Mouse (Mus musculus) embryo, embryonic 10.5 days (tissue): ENCODE results near the gene Usp4.

Source experiments
- DNase-seq: peaks from one replicate; pipeline ENCODE4 v3.0.0-alpha.2; 2015; ENCODE audit warnings: low spot score

Gene Usp4

DNA sequence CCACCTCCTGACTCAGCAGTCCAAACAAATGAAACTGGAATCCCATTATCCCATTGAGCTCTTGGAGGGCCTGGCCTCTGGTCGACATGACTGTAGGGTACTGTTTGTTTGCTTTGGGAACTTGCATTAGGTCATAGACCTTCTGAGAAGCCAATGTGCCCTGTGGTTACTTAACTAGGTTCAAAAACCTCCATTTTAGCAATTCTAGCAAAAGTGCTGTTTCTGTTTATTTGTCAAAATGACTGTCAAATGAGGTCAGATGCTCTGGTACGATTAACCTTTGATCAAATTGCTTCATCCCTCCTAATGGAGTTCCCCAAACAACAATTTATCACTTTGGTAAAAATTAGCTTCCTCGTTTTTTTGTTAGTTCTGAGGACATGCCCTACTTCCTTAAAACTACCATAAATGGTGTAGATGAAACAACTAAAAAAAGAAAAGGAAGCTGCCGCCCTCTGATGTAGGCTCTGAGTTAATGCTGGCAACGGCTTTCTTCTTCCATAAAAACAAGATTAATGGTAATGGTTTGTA is 5.3 kb upstream of the Usp4 start:
- DNase-seq = peak; percentile 10

DNA sequence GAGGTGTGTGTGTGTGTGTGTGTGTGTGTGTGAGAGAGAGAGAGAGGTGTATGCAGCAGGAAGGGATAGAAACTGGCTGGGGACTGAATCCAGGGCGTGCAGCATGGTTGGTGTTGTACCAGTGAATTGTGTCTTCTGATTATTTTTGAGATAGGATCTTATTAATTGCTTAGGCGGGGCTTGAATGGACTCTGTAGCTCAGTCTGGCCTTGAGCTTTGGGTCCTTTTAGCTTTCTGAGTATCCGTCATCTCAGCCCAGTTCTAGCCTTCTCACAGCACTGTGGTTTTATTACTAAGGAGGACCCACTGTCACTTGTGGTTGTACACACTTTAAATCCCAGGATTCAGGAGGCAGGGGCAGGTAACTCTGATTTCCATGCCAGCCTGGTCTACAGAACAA is 4.3 kb upstream of the Usp4 start:
- DNase-seq = no peak

DNA sequence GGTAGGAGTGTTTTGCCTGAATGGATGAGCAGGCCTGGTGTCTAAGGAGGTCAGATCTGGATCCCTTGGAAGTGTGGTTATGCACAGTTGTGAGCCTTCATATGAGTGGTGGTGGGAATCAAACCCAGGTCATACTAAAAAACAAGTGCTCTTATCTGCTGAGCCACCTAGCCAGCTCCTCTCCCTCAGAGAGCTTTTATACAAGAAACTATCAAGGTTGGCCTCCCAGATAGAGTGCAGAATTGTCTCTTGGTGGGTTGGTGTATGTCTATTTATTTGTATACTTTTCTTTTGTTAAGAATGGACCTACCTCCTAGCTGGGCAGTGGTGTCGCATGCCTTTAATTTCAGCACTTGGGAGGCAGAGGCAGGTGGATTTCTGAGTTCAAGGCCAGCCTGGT is 3.8 kb upstream of the Usp4 start:
- DNase-seq = no peak

DNA sequence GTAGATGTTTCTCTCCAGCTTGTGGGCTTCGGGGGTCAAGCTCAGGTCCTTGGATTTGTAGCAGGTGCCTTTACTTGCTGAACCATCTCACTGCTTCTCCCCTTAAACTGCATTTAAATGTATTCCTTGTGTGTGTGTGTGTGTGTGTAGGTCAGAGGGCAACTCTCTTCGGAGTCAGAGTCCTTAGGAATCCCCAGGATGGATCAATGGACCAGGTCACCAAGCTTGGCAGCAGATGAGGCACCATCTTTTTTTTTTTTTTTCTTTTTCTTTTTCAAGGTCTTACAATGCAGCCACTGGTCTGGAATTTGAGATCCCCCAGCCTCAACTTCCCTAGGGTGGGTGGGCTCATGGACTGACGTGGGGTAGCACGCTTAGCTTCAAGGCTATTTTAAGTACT is 3.2 kb upstream of the Usp4 start:
- no peak for DNase-seq

DNA sequence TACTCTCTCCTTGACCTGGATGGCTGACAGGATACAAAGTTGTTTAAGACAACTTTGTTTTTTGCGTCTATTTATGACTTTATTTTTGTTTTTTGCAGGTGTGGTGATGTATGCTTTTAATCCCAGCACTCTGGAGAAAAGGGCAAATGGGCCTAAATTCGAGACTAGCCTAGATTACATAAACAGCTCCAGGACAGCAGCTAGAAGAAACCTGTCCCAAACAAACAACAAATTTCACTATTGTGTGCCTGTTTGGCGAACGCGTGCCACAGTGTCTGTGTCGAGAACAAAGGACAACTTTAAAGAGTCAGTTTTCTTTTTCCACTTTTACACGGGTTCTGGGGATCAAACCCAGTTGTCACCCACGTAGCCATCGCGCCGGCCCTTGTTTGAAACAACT is 629 bp upstream of the Usp4 start:
- no peak for DNase-seq

DNA sequence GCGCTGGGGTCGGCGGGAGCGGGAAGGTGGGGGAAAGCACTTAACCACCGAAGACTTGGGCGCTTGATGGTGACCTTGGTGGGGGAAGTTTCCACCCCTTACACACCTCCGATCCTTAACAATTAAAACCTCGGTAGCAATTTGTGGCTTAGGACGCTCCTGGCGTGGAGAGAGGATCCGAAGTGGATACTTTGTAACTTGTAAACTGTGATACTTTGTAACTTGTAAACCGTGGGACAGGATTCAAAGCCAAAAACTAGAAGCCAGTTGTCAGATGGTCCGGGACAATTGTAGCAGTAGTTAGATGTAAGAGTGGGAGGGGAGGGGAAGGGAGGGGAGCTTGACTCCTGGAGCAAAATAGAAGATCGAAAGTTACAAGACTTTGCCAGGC is 632 bp downstream of the Usp4 start:
- peak; percentile 10 for DNase-seq

DNA sequence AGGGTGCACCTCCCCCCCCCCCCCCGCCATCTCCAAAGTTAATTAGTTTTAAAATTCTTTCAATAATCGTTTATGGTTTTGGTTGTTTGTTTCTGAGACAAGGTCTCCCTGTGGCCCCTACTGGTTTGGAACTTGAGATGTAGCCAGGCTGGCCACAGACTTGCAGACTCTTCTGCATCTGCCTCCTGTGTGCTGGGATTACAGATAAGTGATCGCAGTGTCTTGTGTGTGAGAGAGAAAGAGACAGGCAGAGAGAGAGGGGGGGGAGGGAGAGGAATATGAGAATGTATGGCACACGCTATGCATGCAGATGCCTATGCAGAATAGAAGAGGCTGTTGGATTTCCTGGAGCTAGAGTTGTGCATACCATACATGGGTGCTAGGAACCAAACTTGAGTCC is 2.1 kb downstream of the Usp4 start:
- no peak for DNase-seq

DNA sequence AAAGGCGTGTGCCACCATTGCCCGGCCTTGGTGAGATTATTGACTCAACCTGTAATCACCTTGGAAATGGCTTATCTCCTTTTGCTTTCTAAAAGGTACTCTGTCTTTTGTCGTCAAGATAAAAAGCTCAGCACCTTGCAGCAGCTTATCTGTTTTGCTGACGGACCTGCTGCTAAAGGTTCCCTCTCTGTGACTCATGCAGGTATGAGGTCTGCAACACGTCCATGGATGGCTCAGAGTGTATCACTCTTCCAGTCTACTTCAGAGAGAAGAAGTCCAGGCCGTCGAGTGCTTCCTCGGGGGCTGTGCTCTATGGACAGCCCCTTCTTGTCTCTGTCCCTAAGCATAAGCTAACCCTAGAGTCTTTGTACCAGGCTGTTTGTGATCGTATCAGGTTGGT is 30.6 kb downstream of the Usp4 start:
- DNase-seq = no peak

DNA sequence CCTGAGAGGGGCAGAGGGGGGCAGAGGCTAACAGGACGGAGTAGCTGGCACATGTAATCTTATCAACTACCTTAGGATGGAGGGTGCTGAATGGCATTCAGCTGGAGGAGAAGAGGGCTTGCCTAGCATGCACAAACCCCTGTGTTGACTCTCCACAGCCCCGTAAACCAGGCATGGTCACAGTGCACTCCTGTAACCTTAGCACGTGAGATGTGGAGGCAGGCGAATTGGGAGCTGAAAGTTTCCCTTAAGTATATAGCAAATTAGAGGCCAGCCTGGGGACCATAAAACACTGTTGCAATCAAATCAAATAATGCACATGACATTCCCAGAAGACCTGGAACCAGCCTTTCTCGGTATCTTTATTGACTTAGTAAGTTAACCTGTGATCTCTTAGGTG is 31.1 kb downstream of the Usp4 start:
- DNase-seq = no peak

DNA sequence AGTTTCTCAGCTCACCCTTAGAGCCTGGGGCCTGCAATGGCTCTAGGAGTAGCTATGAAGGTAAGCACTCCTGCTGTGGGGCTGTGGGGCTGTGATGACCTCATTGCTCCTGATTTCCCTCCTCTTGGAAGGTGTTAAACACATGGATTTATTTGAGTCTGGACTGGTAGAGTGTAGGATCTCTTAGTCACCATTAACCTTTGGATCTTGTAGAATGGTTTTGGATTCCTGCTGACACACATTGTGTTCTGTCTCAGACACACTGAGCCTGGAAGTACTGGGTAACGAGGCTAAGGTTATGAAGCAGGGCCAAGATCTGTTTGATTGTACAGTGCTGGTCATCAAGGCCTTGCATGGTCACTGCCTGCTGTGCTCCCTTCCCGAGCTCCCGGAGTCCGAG is 31.6 kb downstream of the Usp4 start:
- no peak for DNase-seq

DNA sequence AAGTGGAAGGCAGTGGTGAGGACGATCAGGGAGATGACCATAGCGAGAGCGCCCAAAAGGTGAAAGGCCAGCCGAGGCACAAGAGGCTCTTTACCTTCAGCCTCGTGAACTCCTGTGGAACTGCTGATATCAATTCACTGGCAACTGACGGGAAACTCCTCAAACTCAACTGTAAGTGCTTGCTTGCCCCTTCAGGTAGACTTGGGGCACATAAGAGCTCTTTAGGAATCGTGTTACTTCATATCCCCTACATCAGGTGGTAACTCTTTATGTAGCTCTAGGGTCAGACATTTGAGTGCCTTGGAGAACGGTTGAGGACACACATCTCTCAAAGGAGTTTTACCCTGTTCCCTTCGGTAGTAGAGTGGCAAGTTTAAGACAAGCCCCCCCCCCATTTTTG is 33.7 kb downstream of the Usp4 start:
- DNase-seq = no peak

DNA sequence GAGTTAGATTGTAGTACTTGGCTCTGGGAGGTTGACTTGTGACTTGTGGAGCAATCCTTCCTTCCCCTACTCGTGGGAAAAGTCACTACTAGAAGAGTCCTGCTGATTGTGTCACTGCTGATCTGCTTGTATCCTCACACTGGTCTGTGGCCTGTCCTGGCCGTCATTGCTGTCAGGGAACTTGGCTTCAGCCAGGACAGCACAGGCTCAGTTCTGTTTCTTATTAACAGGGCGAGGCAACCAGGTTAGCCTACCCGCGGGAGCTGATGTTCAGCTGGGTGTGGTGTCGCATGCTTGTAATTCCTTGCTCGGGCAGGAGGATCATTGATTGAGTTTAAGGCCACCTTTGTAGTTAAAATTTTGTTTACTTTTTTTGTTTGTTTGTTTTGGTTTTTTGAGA is 37.4 kb downstream of the Usp4 start:
- DNase-seq = no peak

DNA sequence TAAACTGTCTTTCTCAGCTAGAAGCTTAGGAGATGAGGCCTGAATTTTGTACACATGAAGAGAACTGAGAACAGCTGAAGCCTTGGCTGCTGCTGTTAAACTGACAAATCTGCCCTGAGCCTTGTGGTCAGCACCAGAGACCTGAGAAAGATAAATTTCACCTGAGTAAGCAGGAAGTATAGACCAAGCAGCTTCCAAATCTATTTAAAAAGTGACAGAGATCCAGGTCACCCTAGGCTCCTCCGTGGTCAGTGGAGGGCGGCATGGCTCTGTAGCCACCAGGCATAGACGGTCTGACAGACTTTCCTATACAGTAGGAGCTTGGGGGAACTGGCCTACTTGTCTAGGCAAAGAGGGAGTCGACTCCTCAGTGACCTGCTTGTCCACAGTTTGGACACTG is 39.2 kb downstream of the Usp4 start:
- no peak for DNase-seq

DNA sequence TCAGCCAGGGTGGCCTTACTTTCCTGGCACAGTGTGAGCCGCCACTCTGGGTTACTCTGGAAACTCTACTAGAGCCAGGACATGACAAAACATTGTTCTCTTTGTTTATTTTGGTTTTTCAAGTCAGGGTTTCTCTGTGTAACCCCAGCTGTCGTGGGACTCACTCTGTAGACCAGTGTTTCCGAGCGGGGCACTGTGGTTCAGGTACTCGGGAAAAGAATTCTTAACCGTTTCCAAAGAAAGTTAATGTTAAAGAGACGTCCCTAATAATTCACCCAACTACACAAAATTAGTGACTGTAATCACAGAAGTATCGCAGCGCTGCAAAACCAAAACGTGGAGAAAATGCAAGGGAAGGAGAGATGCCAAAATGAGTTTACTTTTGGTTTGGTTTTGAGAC is 40.9 kb downstream of the Usp4 start:
- DNase-seq = no peak

DNA sequence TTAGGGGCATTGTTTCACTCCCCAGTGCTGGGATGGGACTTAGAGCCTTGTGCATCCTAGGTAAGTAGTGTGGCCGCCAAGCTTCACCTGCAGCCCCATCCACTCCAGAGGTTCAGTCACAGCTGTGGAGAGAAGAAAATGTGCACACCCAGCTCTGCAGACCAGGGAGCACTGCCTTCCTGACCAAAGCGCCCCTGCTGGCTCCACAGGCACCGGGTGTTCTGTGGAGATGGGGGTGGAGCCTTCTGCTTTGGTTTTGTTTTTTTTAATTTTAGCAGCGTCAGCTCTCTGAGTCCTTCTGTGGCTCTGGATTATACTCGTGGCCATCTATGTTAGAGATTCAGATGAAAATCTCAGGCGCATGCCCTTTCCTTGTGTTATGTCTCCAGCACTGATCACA is 41.6 kb downstream of the Usp4 start:
- DNase-seq = no peak

DNA sequence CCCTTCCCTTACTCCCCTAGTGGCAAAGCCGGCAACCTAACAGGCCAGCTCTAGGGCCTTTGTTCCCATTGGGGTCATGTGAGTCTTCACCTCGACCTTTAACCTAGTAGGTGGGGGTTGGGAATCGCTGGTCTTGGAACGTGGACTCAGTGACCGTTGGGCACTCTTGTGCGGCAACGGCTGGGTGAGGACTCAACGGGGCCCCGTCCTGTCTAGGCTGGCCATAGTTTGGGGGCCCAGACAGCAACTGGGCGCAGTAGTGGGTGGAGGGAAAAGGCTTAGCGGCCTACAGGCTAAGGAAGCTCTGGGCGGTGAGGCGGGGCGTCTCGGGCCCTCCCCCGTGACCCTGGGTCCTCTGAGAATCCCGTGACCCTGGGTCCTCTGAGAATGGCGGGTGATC is 45.0 kb downstream of the Usp4 start, which contains the start of gene 1700102P08Rik:
1700102P08Rik (plus strand) TSS at position 130 of the 400 bp plus-strand sequence.
- DNase-seq = peak; percentile 55

DNA sequence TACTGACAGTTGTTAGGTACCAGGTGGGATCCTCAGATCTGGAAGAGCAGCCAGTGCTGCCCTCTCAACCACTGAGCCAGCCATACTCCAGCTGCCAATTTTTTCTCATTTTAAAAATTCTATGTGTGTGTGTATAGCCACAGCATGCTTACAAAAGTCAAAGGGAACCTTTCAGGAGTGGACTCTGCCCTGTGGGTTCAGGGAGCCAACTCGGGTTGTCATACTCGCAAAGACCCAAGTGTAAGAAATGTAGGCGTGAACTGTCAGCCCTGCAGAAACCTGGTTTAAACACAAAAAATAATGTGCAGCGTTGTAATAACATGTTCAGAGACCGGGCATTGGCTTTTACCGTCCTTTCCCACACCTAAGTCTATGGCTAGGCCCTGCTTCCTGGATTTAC is 46.5 kb downstream of the Usp4 start:
- DNase-seq = no peak

DNA sequence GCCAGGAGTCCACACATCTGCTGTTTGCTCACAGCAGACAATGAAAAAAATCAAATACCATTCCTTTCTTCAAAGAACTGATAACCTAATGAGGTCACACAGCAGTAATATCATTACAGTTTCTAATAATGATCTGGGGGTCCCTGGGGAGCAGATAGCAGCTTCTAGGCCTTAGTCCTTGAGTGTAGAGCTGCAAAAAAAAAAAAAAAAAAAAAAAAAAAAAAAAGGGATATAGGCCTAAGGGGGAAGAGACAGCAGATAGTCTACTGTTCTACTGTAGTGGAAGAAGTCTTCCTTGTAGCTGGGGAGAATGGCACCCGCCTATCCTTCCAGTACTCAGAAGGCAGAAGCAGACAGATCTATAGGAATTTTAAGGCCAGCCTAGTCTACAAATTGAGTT is 47.8 kb downstream of the Usp4 start:
- DNase-seq = no peak

DNA sequence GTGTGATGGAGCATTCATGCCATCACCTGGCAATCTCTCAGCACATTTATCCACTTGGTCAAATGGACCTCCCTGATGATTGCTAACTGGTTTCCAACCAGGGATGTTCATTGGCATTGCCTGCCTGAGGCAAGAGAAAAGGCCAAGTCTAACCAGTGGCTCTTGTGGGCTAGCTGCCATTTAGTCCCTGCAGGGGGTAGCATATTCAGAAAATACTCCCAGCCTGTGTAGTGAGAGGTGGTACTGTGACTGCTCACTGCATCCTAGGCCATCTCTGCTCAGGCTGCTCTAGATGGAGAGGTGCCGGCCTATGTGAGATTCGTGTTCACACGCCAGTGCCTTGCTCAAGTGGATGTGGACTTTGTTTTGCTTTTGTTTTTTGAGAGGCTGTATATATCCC is 50.7 kb downstream of the Usp4 start:
- no peak for DNase-seq

DNA sequence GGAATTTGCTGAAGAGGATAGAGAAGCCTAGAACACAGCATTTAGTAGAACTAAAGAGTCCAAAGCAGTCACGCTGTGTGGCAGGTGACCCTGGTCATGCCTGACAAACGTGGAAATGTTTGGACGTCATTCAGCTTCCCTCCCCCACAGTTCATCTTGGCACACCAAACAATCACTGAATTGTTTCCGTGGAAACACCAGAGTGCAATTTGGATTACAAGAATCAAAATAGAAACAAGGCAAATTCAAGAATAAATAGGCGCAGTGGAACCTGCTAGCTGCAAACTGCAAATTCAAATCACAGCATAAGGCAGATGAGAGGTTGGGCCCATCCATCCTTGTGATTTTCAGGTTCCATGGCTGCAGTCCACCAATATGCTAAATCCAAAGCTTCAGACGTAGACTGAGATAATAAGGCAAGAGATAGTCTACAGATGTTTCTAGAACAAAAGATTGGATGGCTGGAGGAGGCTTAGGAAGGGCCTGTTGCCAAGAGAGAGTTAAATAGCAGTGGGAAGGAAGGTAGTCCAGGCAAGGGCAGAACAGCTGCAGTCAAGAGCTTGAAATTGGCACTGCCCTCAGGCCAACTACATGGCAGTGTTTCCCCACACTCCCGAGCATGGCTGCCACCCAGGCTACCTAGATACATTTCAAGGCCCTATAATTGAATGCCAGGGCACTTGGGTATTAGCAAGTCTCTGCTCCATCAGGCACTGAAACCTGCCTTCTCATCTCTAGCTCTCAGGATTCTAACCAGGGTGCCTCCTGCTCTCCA is 53.7 kb downstream of the Usp4 start:
- no peak for DNase-seq

DNA sequence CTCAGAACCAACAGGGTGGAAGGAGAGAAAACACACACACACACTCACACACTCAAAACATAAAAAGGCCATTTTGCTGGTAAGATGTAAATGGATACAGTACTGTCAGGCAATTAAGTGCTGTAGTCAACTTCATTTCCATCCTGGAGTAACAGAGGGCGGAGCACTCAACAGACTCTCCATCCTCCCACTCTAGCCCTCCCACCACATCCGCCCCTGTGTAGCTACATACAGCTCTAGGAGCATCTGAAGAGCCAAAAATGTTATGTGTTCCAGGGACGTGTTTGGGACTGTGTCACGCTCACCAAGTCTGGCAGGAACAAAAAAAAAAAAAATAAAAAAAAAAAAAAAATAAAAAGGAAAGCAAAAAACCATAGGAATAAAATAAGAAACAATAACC is 55.4 kb downstream of the Usp4 start:
- DNase-seq = no peak

DNA sequence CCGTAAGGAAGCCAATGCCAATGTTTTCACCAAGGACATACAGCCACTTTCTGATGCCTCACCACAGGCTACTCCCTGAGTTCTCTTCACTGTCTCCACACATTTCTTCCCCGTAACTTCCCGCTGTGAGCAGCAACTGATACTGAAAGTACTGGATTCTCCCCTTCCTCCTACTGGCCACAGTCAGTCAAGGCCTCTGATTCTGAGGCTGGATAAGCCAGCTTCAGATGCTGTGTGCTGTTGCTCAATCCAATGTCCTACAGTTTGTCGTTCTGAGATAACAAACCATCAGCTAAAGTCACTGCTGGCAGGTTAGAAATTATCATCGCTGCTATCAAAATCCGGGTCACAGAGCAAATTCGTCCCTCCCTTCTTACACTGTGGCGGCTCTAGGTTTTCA is 56.8 kb downstream of the Usp4 start:
- no peak for DNase-seq

DNA sequence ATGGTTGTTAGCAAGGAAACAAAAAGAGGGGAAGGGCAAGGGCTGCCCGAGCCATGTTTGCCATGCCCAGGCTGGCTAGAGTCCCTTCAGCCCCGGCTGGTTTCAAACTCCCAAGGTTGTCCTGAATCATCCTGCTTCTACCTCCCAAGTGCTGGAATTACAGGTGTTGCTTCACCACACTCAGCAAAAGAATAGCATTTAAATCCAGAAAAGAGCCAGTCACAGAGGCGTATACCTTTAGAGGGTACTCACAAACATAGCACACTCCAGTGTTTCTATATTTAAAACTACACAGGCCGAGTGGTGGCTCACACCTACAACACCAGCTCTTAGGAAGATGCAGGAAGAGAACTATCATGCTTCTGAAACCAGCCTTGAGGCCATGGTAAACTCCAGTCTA is 61.9 kb downstream of the Usp4 start:
- no peak for DNase-seq

DNA sequence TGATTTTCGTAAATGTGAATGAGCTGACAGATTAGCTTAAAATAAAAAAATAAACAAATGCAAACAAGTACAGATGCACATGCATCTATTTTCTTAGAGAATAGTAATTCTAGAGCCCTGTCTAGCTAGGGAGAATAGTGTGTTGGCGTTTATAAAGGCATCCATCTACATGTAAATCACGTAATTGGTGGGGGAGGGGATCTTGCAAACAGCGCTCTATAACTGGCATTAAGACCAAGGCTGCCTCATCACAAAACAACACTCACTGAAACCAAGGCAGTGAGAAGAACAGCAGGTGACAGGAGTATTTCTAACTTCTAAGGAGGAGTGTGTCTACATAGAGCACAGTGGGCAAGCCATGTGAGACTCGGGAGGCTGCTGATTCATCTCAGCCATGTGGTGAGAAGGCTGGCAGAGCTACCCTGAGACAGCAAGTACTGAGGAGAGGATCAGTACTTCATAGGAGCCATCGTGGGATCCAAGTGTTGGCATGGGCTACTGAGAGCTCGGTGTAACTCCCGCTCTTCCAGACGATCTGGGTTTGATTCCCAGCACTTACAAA is 63.8 kb downstream of the Usp4 start:
- no peak for DNase-seq
